Mouse (Mus musculus): ENCODE measurements around the gene Ulk4. TPM values are rescaled to one million over a fixed set of nuclear protein-coding genes. Genes with fewer than 3 reads are reported as not detected.
A peak's percentile ranks its signal among the peaks of the same experiment; 100 is the strongest.

Ulk4 gene
- total RNA-seq, 2 experiments from 2014 or later: 7.4 to 9.1 TPM

- DNase-seq (ENCODE audit: low spot score in 2 of 2): no peak
- intact Hi-C loops (cut with DNase I): no loop called here
These were observed 5.8 kb downstream of the Ulk4 start for GRCm38 (mm10) chr9:121271149-121271548.

GRCm38 (mm10) chr9:121265307-121265706 lies 11.7 kb downstream of the Ulk4 start:
- intact Hi-C loops (cut with DNase I): no loop called here
- no peak for DNase-seq (ENCODE audit: low spot score in 2 of 2)

- intact Hi-C loops (cut with DNase I): loop anchor here (10.0 kb wide), 1 partner anchor 418 kb away; no protein-coding TSS in a partner anchor
These were observed 19.9 kb downstream of the Ulk4 start for GRCm38 (mm10) chr9:121257106-121257505.

GRCm38 (mm10) chr9:121254761-121255160 lies 22.2 kb downstream of the Ulk4 start:
- intact Hi-C loops (cut with DNase I): loop anchor here (10.0 kb wide), 1 partner anchor 420 kb away; no protein-coding TSS in a partner anchor
- no peak for DNase-seq (ENCODE audit: low spot score in 2 of 2)

More at GRCm38 (mm10) chr9:121257106-121257505, 19.9 kb downstream of the Ulk4 start:
- no peak for DNase-seq (ENCODE audit: low spot score in 2 of 2)

GRCm38 (mm10) chr9:121253983-121254382 lies 23.0 kb downstream of the Ulk4 start:
- intact Hi-C loops (cut with DNase I): loop anchor here (10.0 kb wide), 1 partner anchor 421 kb away; no protein-coding TSS in a partner anchor
- DNase-seq (ENCODE audit: low spot score in 2 of 2): peak in 1 of 2 experiments; percentile 63

GRCm38 (mm10) chr9:121250854-121251253 lies 26.1 kb downstream of the Ulk4 start:
- peak in 1 of 2 experiments; percentile 0 for DNase-seq (ENCODE audit: low spot score in 2 of 2)
- intact Hi-C loops (cut with DNase I): loop anchor here (10.0 kb wide), 1 partner anchor 424 kb away; no protein-coding TSS in a partner anchor

- peak in 1 of 2 experiments; percentile 28 for DNase-seq (ENCODE audit: low spot score in 2 of 2)
- intact Hi-C loops (cut with DNase I): loop anchor here (5.0 to 10.0 kb wide), 3 partner anchors 227 to 425 kb away; no protein-coding TSS in a partner anchor
These were observed 27.2 kb downstream of the Ulk4 start for GRCm38 (mm10) chr9:121249805-121250204.

- intact Hi-C loops (cut with DNase I): loop anchor here (1.0 to 5.0 kb wide), 3 partner anchors 126 to 359 kb away; no protein-coding TSS in a partner anchor
- peak; percentile 83 to 87 for DNase-seq (ENCODE audit: low spot score in 2 of 2)
These were observed 28.8 kb downstream of the Ulk4 start for GRCm38 (mm10) chr9:121247956-121248775.

- intact Hi-C loops (cut with DNase I): loop anchor here (5.0 kb wide), 2 partner anchors 230 to 360 kb away; no protein-coding TSS in a partner anchor
- DNase-seq (ENCODE audit: low spot score in 2 of 2): peak in 1 of 2 experiments; percentile 0
These were observed 29.9 kb downstream of the Ulk4 start for GRCm38 (mm10) chr9:121247047-121247446.

GRCm38 (mm10) chr9:121242331-121242730 lies 34.7 kb downstream of the Ulk4 start:
- intact Hi-C loops (cut with DNase I): loop anchor here (5.0 kb wide), 1 partner anchor 660 kb away; no protein-coding TSS in a partner anchor
- DNase-seq (ENCODE audit: low spot score in 2 of 2): peak; percentile 1 to 2

- intact Hi-C loops (cut with DNase I): loop anchor here (2.0 to 5.0 kb wide), 2 partner anchors 641 to 660 kb away; no protein-coding TSS in a partner anchor
- DNase-seq (ENCODE audit: low spot score in 2 of 2): peak; percentile 0 to 1
These were observed 35.2 kb downstream of the Ulk4 start for GRCm38 (mm10) chr9:121241806-121242205.

GRCm38 (mm10) chr9:121241366-121241765 lies 35.6 kb downstream of the Ulk4 start:
- peak; percentile 0 for DNase-seq (ENCODE audit: low spot score in 2 of 2)
- intact Hi-C loops (cut with DNase I): loop anchor here (2.0 to 5.0 kb wide), 2 partner anchors 641 to 659 kb away; no protein-coding TSS in a partner anchor

GRCm38 (mm10) chr9:121240242-121240641 lies 36.8 kb downstream of the Ulk4 start:
- peak; percentile 50 to 67 for DNase-seq (ENCODE audit: low spot score in 2 of 2)
- intact Hi-C loops (cut with DNase I): loop anchor here (2.0 to 5.0 kb wide), 2 partner anchors 639 to 658 kb away; no protein-coding TSS in a partner anchor

GRCm38 (mm10) chr9:121239571-121239970 lies 37.4 kb downstream of the Ulk4 start:
- peak; percentile 0 for DNase-seq (ENCODE audit: low spot score in 2 of 2)
- intact Hi-C loops (cut with DNase I): no loop called here

GRCm38 (mm10) chr9:121218636-121219035 lies 58.4 kb downstream of the Ulk4 start:
- no peak for DNase-seq (ENCODE audit: low spot score in 2 of 2)
- intact Hi-C loops (cut with DNase I): no loop called here

- intact Hi-C loops (cut with DNase I): no loop called here
- no peak for DNase-seq (ENCODE audit: low spot score in 2 of 2)
These were observed 58.8 kb downstream of the Ulk4 start for GRCm38 (mm10) chr9:121218230-121218629.

GRCm38 (mm10) chr9:121217742-121218141 lies 59.3 kb downstream of the Ulk4 start:
- intact Hi-C loops (cut with DNase I): no loop called here
- DNase-seq (ENCODE audit: low spot score in 2 of 2): no peak

GRCm38 (mm10) chr9:121216536-121217320 lies 60.3 kb downstream of the Ulk4 start:
- intact Hi-C loops (cut with DNase I): no loop called here
- DNase-seq (ENCODE audit: low spot score in 2 of 2): no peak

- intact Hi-C loops (cut with DNase I): no loop called here
- DNase-seq (ENCODE audit: low spot score in 2 of 2): peak; percentile 59 to 70
These were observed 61.5 kb downstream of the Ulk4 start for GRCm38 (mm10) chr9:121215349-121216000.

All from left cerebral cortex, postnatal 25 days (tissue).